Mouse (Mus musculus) cerebellum, adult 8-10 months (tissue): ENCODE results near the gene Gchfr.

Experiments used
- DNase-seq: peaks from one replicate; pipeline ENCODE4 v3.0.0; 2022

Gchfr gene

DNA sequence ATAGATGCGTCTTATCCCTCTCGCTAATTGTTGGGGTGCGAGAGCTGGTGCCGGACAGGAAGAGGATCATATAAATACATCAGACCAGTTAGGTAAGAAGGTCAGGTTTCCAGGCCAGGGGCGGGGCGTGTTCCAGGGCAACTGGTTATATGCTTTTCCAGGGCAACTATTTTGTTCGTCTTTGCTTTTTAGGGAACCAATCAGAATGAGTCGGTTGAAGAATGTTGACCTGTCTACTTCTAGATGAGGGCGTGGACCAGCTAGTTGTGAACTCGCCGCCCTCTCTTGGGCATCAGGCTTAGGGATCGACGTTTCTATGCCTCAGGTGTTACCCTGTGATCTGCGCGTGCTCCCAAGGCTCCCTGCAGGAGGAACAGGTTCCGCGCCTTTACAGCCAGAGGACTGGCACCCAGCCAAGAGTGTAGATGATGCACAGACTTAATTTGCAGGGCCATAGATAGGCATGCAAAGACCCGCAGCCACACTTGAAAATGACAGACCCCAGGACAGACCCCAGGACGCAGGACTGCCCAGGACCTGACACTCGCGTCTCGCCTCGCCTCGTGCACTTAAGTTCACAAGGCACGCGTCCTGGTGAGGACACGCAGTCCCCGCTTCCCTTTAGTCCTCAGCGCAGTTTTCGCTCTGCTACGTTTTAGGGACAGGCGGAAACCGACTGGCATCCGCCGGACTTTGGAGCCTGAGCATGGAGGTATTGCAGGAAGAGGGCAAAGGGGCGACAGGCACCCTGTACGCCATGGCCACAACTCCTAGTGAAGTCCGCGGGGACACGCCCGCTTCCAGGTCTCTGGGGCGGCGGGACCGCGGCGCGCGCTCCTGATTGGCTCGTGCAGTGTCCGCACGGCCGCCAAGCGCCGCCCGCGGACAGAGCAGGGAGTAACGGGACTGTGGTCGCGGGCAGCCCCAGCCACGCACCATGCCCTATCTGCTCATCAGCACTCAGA lies at the start of gene Gchfr:
TSS of gene Gchfr (plus strand) at position 873 of the 965 bp plus-strand sequence.
- DNase-seq, result peak; percentile 32

GRCm38 (mm10) chr2:119136346-119136898 lies 31.2 kb upstream of the Gchfr start:
- no peak for DNase-seq

DNA sequence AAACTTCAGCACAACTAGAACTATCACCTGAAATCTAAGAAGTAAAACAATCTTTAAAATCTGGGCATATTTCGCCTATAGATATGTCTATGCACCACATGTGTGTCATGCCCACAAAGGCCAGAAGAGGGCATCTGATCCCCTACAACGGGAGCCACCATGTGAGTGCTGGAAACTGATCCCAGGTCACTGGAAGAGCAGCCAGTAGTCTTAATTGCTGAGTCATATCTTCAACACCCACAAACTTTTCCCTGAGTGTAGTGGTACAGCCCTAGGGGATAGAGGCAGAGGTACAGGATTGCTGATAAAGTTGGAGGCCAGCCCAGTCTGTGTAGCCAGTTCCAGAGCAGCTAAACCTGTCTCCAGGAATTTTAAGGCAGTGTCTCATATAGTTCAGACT lies 22.4 kb upstream of the Gchfr start:
- DNase-seq, result no peak

GRCm38 (mm10) chr2:119146435-119146834 lies 21.1 kb upstream of the Gchfr start:
- no peak for DNase-seq

DNA sequence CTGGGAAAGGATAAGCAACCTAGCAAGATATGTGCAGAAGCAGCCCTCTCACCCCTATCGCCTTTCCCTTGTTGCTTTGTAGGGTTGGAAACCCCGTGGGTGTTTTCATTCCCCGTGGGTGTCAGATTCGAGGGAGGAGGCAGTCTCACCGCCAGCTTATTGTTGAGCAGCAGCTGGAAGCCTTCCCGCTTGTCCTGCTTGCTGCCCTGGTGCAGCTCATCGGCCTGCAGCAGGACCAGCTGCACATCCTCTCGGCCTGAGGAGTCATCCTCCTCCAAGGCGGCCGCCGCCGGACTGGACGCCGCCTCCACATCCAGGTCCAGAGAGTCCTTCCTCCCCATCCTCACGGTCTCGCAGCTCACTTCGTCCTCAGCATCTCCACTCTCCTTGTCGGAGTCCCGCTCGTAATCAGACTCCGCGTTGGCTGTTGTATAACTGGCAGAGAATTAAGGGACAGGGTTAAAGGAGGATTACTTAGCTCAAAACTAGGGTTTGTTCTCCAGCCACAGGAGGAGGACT lies 20.4 kb upstream of the Gchfr start:
- DNase-seq, result no peak

DNA sequence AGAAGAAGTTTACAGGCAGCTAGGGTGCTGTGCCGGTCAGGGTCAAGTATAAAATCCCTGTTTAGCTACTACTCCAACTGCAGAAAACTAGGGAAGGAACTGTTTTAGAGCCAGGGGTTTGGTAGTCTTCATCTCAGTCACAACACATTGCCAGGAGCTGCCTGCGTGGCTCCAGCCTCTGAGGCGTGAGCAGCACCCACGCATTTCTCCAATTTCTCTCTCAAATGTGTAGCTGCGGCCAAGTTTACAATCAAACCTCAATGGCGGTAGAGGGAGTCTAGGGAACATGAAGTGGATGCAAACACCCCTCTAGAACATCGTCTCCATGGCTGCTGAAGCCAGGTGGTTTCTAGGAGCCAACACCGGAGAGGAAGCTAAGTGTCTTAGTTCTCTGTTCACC lies 19.8 kb upstream of the Gchfr start:
- no peak for DNase-seq

DNA sequence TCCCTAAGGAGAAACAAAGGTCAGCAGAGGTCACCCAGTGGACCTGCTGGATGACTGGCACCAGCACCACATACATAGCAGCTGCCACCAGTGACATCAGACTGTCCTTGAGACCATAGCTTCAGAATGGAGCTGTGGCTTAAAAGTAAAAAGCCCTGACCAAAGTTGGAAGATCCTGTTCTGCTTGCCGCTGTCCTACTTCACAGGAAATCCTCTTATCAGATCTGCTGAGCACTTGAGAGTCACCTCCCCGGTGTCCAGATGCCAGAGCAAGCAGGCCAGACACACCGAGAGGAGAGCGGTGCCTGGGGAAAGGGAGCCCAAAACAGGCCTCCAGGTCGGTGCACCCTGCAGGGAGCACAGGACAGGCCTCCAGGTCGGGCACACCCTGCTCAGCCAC lies 15.3 kb upstream of the Gchfr start:
- no peak for DNase-seq

- no peak for DNase-seq
These were observed 12.9 kb upstream of the Gchfr start for GRCm38 (mm10) chr2:119154683-119155082.

- DNase-seq, result no peak
These were observed 12.2 kb upstream of the Gchfr start for GRCm38 (mm10) chr2:119155388-119155787.

DNA sequence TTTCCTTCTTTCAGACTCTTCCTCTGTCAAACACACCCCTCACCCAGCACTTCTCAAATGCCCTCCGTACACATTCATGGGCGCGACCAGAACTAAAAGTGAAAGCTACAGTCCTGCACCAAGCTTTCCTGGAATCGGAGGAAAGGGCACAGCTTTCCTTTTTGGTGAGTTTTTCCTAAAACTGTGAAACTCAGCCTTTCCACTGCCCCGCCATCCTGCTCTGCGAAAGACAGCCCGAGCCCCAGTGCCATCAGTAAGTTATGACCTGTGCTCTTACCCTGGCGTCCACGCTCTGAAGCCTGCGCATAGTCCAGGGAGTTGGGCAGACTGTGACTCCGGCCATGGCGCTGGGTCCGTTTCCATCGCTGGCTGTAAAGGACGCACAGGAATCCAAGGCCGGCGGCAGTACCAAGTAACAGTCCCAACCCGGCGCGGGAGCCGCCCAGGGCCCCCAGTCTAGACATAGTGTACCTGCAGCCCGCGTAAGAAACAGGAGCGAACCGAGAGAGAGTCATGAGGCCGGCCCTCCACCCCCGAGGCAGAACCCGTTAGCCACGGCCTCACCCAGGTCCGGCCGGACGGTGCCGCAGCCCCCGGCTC lies 11.4 kb upstream of the Gchfr start:
- no peak for DNase-seq

DNA sequence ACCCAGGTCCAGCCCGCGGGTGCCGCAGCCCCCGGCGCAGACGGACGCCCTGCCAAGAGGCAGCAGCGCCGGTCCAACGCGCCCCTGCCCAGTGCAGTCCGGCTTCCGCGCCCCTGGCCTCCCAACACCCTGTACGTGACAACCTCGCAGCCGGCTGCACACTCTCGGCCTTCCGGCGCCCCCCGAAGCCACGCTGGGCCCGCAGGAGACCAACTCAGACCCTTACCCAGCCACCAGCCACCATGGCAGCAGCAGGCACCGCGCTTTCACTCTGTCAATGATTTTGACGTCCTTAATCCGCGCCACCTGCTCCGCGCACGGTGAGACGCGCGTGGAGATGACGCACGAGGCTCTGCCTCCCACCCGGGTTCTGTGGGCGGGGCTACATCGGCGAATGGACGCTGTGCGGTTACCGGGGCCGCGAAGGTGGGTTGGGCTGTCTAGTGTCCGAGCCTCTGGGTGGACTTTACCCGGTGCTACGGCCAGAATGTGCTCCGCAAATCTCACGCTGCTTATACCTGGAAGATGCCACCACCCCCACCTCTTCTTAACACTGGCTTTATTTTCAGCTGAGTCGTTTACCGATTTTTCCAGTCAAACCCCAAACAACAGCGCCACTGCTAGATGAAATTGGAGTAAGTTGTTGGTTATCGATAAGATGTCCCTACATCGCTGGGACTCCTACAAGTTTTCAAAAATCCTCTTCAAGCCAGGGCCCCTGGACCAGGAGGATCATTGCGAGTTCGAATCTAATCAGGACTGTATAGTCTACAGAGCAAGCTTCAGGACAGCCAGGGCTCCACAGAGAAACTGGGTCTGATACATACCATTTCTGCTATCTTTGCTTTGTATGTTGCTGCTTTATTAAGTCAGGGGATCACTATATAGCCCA lies 10.6 kb upstream of the Gchfr start, which contains the start of gene Rmdn3:
TSS of gene Rmdn3 (minus strand) at position 354 of the 892 bp plus-strand sequence.
- DNase-seq, result peak; percentile 95

GRCm38 (mm10) chr2:119157836-119158235 lies 9.7 kb upstream of the Gchfr start:
- no peak for DNase-seq

DNA sequence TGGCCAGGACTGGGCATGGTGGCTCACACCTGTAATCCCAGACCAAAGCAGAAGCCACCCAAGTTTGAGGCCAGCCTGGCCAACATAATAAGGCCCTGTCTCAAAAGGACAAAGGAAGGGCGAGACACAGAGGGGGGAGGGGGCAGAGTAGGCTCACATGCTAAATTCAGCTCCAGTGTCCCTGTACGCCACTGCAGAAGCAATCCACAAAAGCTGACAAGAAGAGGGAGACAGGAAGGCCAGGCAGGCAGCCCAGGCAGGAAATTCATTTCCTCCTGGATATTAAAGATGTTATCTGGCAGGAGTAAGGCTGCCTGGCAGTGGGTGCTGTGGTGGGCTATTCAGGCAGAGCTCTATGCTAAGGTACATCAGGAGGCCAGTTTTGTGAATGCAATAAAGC lies 6.3 kb upstream of the Gchfr start:
- no peak for DNase-seq

GRCm38 (mm10) chr2:119163135-119163534 lies 4.4 kb upstream of the Gchfr start:
- no peak for DNase-seq

- no peak for DNase-seq
These were observed 3.6 kb upstream of the Gchfr start for GRCm38 (mm10) chr2:119163999-119164398.

DNA sequence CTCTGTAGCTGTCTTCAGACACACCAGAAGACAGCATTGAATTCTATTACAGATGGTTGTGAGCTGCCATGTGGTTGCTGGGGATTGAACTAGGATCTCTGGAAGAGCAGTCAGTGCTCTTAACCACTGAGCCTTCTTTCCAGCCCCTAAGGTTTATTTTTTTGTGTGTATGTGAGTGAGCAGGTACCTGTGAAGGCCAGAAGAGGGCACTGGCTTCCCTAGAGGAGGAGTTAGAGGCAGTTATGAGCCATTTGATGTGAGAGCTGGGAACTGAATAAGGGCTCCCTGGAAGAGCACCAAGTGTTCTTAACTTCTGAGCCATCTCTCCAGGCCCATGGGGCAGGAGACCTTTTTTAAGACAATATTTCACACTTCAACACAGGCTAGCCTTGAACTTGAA lies 2.2 kb upstream of the Gchfr start:
- no peak for DNase-seq

DNA sequence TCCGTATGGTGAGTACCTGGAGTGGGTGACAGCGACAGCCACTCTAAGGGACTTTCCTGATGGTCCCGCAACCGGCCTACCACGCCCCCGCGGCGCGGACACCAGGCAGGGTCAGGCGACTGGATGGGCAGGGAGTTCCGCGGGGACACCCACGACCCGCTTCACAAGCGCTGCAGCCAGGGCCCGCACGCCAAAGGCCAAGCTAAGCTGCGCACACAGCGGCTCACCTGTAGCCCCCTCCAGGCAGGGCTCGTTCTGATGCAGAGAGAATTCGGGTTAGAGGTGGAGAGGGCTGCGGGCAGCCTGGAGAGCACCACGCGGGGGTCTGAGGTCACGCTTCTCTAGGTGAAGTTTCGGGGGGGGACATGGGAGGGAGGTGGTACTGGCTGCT lies 288 bp downstream of the Gchfr start:
- DNase-seq, result no peak

DNA sequence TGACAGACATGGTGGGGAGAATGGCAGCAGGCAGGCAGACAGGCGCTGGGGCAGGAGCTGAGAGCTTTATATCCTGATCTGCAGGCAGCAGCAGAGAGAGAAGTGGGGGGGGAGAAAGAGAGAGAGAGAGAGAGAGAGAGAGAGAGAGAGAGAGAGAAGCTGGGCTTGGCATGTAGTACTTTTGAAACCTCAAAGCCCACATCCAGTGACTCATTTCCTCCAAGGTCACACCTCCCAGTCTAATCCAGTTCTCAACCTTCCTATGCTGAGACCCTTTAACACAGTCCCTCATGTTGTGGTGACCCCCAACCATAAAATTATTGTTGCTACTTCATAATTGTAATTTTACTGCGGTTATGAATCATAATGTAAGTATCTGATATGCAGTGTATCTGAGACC lies 2.7 kb downstream of the Gchfr start:
- DNase-seq, result no peak

- no peak for DNase-seq
These were observed 4.0 kb downstream of the Gchfr start for GRCm38 (mm10) chr2:119171574-119171973.

GRCm38 (mm10) chr2:119172446-119172845 lies 4.9 kb downstream of the Gchfr start:
- DNase-seq, result no peak

DNA sequence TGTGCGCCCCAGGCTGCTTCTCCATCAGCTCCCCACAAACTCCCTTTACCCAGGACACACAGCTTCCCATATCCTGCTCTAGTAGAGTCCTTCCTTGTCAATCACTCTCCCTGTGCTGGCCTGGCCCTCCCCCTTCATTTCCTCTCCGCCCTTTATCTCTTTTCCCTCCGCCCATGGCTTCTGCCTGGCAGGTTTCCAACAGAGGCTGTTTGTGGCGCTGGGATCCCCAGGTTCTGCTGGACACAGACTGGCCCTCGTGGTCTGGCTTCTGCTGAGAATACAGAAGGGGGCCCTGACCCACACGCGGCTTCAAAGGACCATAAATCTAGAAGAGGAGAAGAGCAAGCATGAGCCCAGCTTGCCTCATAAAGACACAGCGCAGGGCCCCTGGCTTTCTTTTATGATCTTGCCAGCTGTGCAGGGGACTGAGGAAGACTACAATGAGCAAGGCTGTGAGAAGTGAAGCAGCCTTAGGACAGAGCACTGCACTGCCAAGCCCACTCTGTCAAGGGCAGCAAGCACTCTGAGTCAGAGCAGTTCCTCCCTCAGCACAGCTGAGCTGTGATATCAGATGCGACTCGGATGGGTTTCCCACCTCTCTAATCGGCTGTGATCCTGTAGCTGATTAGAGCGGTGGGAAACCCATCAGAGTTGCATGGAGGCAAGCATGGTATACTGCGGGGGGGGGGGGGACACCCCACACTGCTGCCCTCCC lies 5.4 kb downstream of the Gchfr start:
- DNase-seq, result no peak
